Mouse (Mus musculus) hindbrain, postnatal 0 days (tissue): ENCODE data around the gene Serpinf1. TPM values are rescaled to one million over a fixed set of nuclear protein-coding genes. Genes with fewer than 3 reads are reported as not detected.
"Not testable (repeated sequence)": the region's sequence is repeated elsewhere in the genome, so short reads cannot be mapped to it uniquely, and the experiment has no call there.

Experiments
- ATAC-seq: fragments of 200-750 bp; cut with Nextera tagmentation; 2 replicates; pipeline ENCODE4 v1.8.0; 2017; ENCODE audit warnings: mild to moderate bottlenecking, moderate TSS enrichment, moderate library complexity
- DNase-seq: peaks from one replicate; pipeline ENCODE4 v3.0.0-alpha.2; 2015; ENCODE audit warnings: low spot score
- H3K27ac ChIP-seq: fragments of 300-500 bp; sonication (generic); 2 replicates; pipeline ENCODE4 v1.5.1; 2014; ENCODE audit warnings: mild to moderate bottlenecking
- H3K27me3 ChIP-seq: fragments of 300-500 bp; sonication (generic); 2 replicates; pipeline ENCODE4 v1.6.1; 2014; ENCODE audit warnings: low read length, mixed read lengths; ENCODE audit not compliant: insufficient read depth
- H3K36me3 ChIP-seq: fragments of 300-500 bp; sonication (generic); 2 replicates; pipeline ENCODE4 v1.6.1; 2014; ENCODE audit warnings: low read length, mixed read lengths; ENCODE audit not compliant: insufficient read depth
- H3K4me1 ChIP-seq: fragments of 300-500 bp; sonication (generic); 2 replicates; pipeline ENCODE4 v1.6.1; 2014; ENCODE audit warnings: antibody characterized with exemption, low read length, mixed read lengths; ENCODE audit not compliant: insufficient read depth
- H3K4me2 ChIP-seq: fragments of 300-500 bp; sonication (generic); 2 replicates; pipeline ENCODE4 v1.6.1; 2014; ENCODE audit warnings: low read depth, mild to moderate bottlenecking, low read length, moderate library complexity, mixed read lengths
- H3K4me3 ChIP-seq: fragments of 300-500 bp; sonication (generic); 2 replicates; pipeline ENCODE4 v1.5.1; 2014; ENCODE audit warnings: low read length
- H3K9ac ChIP-seq: fragments of 300-500 bp; sonication (generic); replicated peaks from 2 replicates; pipeline ENCODE4 v1.6.1; 2014; ENCODE audit warnings: mild to moderate bottlenecking, low read length, moderate library complexity, mixed read lengths
- H3K9me3 ChIP-seq: fragments of 300-500 bp; sonication (generic); 2 replicates; pipeline ENCODE4 v1.6.1; 2016; ENCODE audit warnings: low read length, mixed read lengths
- CTCF ChIP-seq: IDR thresholded peaks from 2 replicates; pipeline ENCODE4 v1.5.1; 2016; ENCODE audit warnings: antibody characterized with exemption, control low read depth, low read depth
- WGBS: fragments of 180-500 bp; shearing (Covaris S2); extraction: QIAGEN DNeasy Blood & Tissue Kit; methylation state at CpG from one replicate; pipeline ENCODE4 v1.1.7; 2014; 5-methylcytosine and 5-hydroxymethylcytosine counted together
- polyA plus RNA-seq: library from polyadenylated mRNA; unstranded; fragments of >200 nt; fragmentation: Nextera tagmentation; extraction: Ambion mirVana; gene quantifications from 2 replicates; pipeline ENCODE4 v1.2.1, GENCODE M21; 2015
- total RNA-seq: library from RNA; depleted of rRNA; stranded (reverse); fragments of >200 nt; gene quantifications from 2 replicates; pipeline ENCODE4 v1.2.3, GENCODE M21; 2014

Serpinf1 gene
- total and polyA plus RNA-seq, 2 experiments from 2014 or later: 47.1 to 57.6 TPM

DNA sequence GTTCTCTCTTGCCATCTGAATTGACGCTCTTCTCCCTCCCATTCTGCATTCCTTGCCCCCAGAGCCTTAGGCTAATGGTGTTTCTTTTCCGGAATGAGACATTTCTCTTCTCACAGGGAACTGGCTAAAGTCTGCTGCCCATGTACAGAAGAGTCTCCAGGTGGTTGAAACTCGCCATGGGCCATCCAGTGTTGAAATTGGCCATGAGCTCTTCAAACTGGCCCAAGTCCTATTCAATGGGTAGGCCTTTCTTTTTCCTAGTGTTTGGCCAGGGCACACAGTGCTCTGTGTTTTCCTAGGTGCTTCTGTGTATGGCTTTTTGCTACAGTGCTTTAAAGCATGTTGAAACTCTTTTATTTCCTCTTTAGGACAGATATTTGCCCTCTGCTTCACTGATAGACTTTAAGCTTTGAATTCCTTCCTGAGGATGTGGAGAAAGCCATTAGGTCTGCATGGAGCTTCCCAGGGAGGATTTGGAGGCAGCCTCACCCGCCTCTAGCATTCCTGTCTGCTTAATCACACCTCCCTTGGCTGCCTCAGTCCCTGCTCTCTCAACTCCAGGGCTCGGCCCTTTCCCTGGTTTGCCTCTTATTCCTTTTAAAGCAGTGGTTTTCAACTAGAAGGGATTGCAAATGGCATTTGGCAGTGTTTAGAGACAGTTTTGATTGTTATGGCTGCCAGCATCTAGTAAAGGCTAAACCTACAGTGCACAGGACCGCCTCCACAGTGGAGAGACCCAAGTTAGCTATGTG lies 19.0 kb downstream of the Serpinf1 start:
- no peaks in the 10 kb centered on the region for H3K4me1 ChIP-seq
- no peak for DNase-seq
- H3K9me3 ChIP-seq: no peaks in the 10 kb centered on the region
- no peaks in the 10 kb centered on the region for H3K36me3 ChIP-seq
- 80% methylated on average over 6 of the region's 6 CpGs for WGBS
- no peak overlapping the region for H3K4me3 ChIP-seq
- no peaks in the 10 kb centered on the region for H3K27me3 ChIP-seq
- H3K27ac ChIP-seq: no peak overlapping the region
- ATAC-seq: no peak
- H3K9ac ChIP-seq: no peak overlapping the region
- H3K4me2 ChIP-seq: no peak overlapping the region
- no peak for TF ChIP-seq CTCF

GRCm38 (mm10) chr11:75402271-75402690 lies 20.2 kb downstream of the Serpinf1 start:
- no peak overlapping the region; the same call in 1 of the 2 replicates for H3K9ac ChIP-seq
- H3K9me3 ChIP-seq: no peaks in the 10 kb centered on the region
- H3K27me3 ChIP-seq: no peaks in the 10 kb centered on the region
- no peak overlapping the region for H3K27ac ChIP-seq
- ATAC-seq (peak; percentile 92), DNase-seq (peak; percentile 89)
- H3K4me3 ChIP-seq: no peak overlapping the region
- 51% methylated on average over 5 of the region's 5 CpGs for WGBS
- H3K36me3 ChIP-seq: no peaks in the 10 kb centered on the region
- TF ChIP-seq CTCF: peak; percentile 89
- H3K4me2 ChIP-seq: no peak overlapping the region
- no peaks in the 10 kb centered on the region for H3K4me1 ChIP-seq

DNA sequence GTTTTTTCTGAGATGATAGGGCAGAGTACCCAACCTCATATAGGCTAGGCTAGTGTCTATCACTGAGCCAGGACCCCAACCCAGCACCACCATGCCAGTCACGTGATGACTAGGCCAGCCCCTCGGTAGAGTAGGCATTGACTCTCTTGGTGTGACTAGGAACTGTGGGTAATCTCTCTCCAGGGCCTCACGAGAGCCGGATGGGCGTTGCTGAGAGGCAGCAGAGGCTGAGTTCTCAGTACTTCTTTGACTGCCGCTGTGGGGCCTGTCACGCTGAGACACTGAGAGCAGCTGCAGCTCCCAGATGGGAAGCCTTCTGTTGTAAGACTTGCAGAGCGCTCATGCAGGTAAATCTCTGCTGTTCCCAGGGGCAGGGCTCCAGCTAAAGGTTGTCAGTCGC lies 22.4 kb downstream of the Serpinf1 start:
- no peaks in the 10 kb centered on the region for H3K4me1 ChIP-seq
- WGBS: 48% methylated on average over 9 of the region's 9 CpGs
- no peaks in the 10 kb centered on the region for H3K9me3 ChIP-seq
- no peaks in the 10 kb centered on the region for H3K36me3 ChIP-seq
- ATAC-seq (no peak), DNase-seq (peak; percentile 13)
- no peak overlapping the region for H3K4me2 ChIP-seq
- H3K27ac ChIP-seq: no peak overlapping the region
- H3K4me3 ChIP-seq: no peak overlapping the region
- H3K9ac ChIP-seq: no peak overlapping the region
- no peak for TF ChIP-seq CTCF
- H3K27me3 ChIP-seq: no peaks in the 10 kb centered on the region

DNA sequence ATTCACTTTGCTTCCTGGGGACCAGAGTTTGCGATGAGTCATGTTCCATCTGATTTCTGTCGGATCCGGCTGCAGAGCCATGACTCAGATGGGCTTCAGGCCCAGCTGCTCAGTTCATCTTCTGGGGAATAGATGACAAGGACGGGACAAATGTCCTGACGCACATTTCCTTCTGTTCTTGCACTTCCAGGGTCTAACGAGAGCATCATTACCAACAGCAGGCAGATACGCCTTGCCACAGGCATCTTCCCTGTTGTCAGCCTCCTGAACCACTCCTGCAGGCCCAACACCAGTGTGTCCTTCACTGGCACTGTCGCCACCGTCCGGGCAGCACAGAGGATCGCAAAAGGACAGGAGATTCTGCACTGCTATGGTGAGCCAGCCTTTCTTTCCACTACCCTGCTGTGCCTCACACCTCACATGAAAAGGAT lies 23.1 kb downstream of the Serpinf1 start:
- ATAC-seq: no peak
- no peak overlapping the region for H3K9ac ChIP-seq

DNA sequence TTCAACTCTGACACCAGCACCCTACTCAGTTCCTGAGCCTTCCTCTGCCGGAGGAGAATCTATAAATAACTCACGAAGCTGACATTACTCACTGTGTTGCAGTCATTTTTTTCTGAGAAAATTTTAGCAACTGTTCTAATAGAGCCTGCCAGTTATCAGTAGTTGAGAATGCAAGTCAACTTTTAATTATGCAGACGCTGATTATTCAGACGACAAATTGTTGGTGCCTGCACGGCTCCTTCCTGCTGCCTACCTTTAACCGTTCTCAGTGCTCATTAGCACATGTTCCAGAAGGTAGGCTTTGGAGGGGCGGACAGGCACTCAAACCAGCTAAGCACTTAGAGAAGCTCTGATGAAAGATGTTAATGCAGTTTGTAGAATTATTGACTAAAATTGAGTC lies 25.0 kb downstream of the Serpinf1 start:
- no peak for TF ChIP-seq CTCF
- H3K36me3 ChIP-seq: no peaks in the 10 kb centered on the region
- ATAC-seq: no peak
- no peak overlapping the region for H3K9ac ChIP-seq
- H3K27me3 ChIP-seq: no peaks in the 10 kb centered on the region
- H3K9me3 ChIP-seq: no peaks in the 10 kb centered on the region
- 72% methylated on average over 7 of the region's 7 CpGs for WGBS
- no peaks in the 10 kb centered on the region for H3K4me1 ChIP-seq
- no peak overlapping the region for H3K4me2 ChIP-seq
- no peak overlapping the region for H3K27ac ChIP-seq
- no peak for DNase-seq
- no peak overlapping the region for H3K4me3 ChIP-seq

More for the DNA sequence above, 23.1 kb downstream of the Serpinf1 start:
- H3K27me3 ChIP-seq: no peaks in the 10 kb centered on the region
- no peaks in the 10 kb centered on the region for H3K36me3 ChIP-seq
- no peaks in the 10 kb centered on the region for H3K9me3 ChIP-seq
- no peak for DNase-seq
- H3K27ac ChIP-seq: no peak overlapping the region
- 77% methylated on average over 11 of the region's 11 CpGs for WGBS
- no peak for TF ChIP-seq CTCF
- H3K4me2 ChIP-seq: no peak overlapping the region
- no peak overlapping the region for H3K4me3 ChIP-seq
- no peaks in the 10 kb centered on the region for H3K4me1 ChIP-seq

GRCm38 (mm10) chr11:75395611-75396010 lies 26.9 kb downstream of the Serpinf1 start:
- TF ChIP-seq CTCF: no peak
- H3K4me1 ChIP-seq: no peaks in the 10 kb centered on the region
- H3K9ac ChIP-seq: no peak overlapping the region
- ATAC-seq: no peak
- no peak overlapping the region for H3K4me2 ChIP-seq
- no peak for DNase-seq
- H3K4me3 ChIP-seq: no peak overlapping the region
- H3K36me3 ChIP-seq: no peaks in the 10 kb centered on the region
- H3K27me3 ChIP-seq: no peaks in the 10 kb centered on the region
- WGBS: 88% methylated on average over 1 of the region's 1 CpGs
- no peak overlapping the region for H3K27ac ChIP-seq
- H3K9me3 ChIP-seq: no peaks in the 10 kb centered on the region

GRCm38 (mm10) chr11:75383529-75383928 lies 39.0 kb downstream of the Serpinf1 start:
- H3K36me3 ChIP-seq, H3K4me2 ChIP-seq, ATAC-seq, H3K27me3 ChIP-seq, H3K4me3 ChIP-seq, H3K9ac ChIP-seq, DNase-seq, H3K9me3 ChIP-seq, H3K27ac ChIP-seq, H3K4me1 ChIP-seq: not testable (repeated sequence)
- 66% methylated on average over 3 of the region's 3 CpGs for WGBS

- DNase-seq, H3K9me3 ChIP-seq, H3K4me2 ChIP-seq, H3K4me1 ChIP-seq, H3K36me3 ChIP-seq, H3K4me3 ChIP-seq, H3K27ac ChIP-seq, ATAC-seq, H3K27me3 ChIP-seq, H3K9ac ChIP-seq: not testable (repeated sequence)
- WGBS: 98% methylated on average over 2 of the region's 2 CpGs
Measured at GRCm38 (mm10) chr11:75378786-75379185, 43.7 kb downstream of the Serpinf1 start.
